Mouse (Mus musculus) forebrain, embryonic 14.5 days (tissue): ENCODE results near the gene Fgf15. TPM values are rescaled to one million over a fixed set of nuclear protein-coding genes. Genes with fewer than 3 reads are reported as not detected.

Experiments used
- ATAC-seq: fragments of 200-750 bp; cut with Nextera tagmentation; 2 replicates; pipeline ENCODE4 v1.8.0; 2017; ENCODE audit warnings: mild to moderate bottlenecking, moderate library complexity
- DNase-seq: peaks from one replicate; pipeline ENCODE4 v3.0.0-alpha.2; 2015; ENCODE audit warnings: low spot score
- H3K27ac ChIP-seq: fragments of 300-500 bp; sonication (generic); 2 replicates; pipeline ENCODE4 v1.5.1; 2014; ENCODE audit warnings: low read depth, mild to moderate bottlenecking, control low read depth, low read length, moderate library complexity
- H3K27me3 ChIP-seq: fragments of 300-500 bp; sonication (generic); replicated peaks from 2 replicates; pipeline ENCODE4 v1.6.1; 2014; ENCODE audit warnings: low read length, control low read depth, mixed read lengths; ENCODE audit not compliant: control insufficient read depth, insufficient read depth
- H3K36me3 ChIP-seq: fragments of 300-500 bp; sonication (generic); 2 replicates; pipeline ENCODE4 v1.6.1; 2014; ENCODE audit warnings: low read length, control low read depth; ENCODE audit not compliant: control insufficient read depth, insufficient read depth
- H3K4me1 ChIP-seq: fragments of 300-500 bp; sonication (generic); 2 replicates; pipeline ENCODE4 v1.6.1; 2014; ENCODE audit warnings: antibody characterized with exemption, low read length, control low read depth; ENCODE audit not compliant: control insufficient read depth, insufficient read depth
- H3K4me2 ChIP-seq: fragments of 300-500 bp; sonication (generic); 2 replicates; pipeline ENCODE4 v1.6.1; 2014; ENCODE audit warnings: mild to moderate bottlenecking, control low read depth, low read length
- H3K4me3 ChIP-seq: fragments of 300-500 bp; sonication (generic); 2 replicates; pipeline ENCODE4 v1.5.1; 2014; ENCODE audit warnings: low read depth, low read length, control low read depth
- H3K9ac ChIP-seq: fragments of 300-500 bp; sonication (generic); 2 replicates; pipeline ENCODE4 v1.6.1; 2014; ENCODE audit warnings: mild to moderate bottlenecking, low read length, control low read depth, moderate library complexity
- H3K9me3 ChIP-seq: fragments of 300-500 bp; sonication (generic); replicated peaks from 2 replicates; pipeline ENCODE4 v1.6.1; 2016; ENCODE audit warnings: low read length, control low read depth, mixed read lengths; ENCODE audit not compliant: control insufficient read depth
- WGBS: fragments of 180-500 bp; shearing (Covaris S2); extraction: QIAGEN DNeasy Blood & Tissue Kit; methylation state at CpG from one replicate; pipeline ENCODE4 v1.1.7; 2014; 5-methylcytosine and 5-hydroxymethylcytosine counted together
- polyA plus RNA-seq: library from polyadenylated mRNA; unstranded; fragments of >200 nt; fragmentation: Nextera tagmentation; extraction: Ambion mirVana; gene quantifications from 2 replicates; pipeline ENCODE4 v1.2.1, GENCODE M21; 2014

Gene Fgf15
- 28.1 and 36.3 TPM in 2 replicates for polyA plus RNA-seq

DNA sequence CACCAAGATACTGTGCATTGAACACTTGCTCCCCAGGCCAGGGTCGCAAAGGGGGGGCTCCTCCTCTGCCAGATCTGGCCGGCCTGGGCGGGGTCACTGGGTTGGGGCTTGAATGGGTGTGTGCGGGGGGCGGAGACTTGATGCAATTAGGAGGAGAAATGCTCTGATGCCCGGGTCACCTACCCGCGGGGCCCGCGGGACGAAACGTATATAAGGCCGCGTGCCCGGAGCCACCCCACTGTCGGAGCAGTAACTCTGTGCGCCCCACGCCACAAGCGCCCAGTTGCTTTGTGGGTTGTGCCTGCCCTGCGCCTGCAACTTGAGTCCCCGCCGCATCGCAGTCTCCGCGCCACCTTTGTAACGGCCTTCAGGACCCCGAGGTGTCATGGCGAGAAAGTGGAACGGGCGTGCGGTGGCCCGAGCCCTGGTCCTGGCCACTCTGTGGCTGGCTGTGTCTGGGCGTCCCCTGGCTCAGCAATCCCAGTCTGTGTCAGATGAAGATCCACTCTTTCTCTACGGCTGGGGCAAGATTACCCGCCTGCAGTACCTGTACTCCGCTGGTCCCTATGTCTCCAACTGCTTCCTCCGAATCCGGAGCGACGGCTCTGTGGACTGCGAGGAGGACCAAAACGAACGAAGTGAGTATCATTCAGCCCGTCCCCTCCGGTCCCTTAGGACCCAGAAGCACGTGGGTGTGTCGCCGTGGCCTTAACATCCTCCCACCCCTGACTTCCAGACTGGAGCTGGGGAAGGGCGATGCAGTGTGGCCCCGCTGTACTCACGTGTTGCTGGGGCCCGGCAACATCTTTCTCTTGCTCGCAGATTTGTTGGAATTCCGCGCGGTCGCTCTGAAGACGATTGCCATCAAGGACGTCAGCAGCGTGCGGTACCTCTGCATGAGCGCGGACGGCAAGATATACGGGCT is at the start of gene Fgf15:
TSS of gene Fgf15 (plus strand) at position 238 of the 925 bp plus-strand sequence.
- peak within 1 kb of the TSS; percentile 65; the same call in 1 of the 2 replicates for H3K27ac ChIP-seq
- no peaks in the 10 kb centered on the region for H3K9me3 ChIP-seq
- peak; percentile 15 for ATAC-seq
- peak within 1 kb of the TSS; percentile 92 for H3K4me2 ChIP-seq
- peak; percentile 56 for DNase-seq
- H3K9ac ChIP-seq: peak within 1 kb of the TSS; percentile 59
- H3K36me3 ChIP-seq: no peaks in the 10 kb centered on the region
- peaks cover 22% of the 10 kb centered on the region for H3K4me1 ChIP-seq
- under 1% methylated on average over 64 of the region's 65 CpGs for WGBS
- H3K4me3 ChIP-seq: peak within 1 kb of the TSS; percentile 41
- H3K27me3 ChIP-seq: peaks cover 12% of the 10 kb centered on the region; the same call in 1 of the 2 replicates

DNA sequence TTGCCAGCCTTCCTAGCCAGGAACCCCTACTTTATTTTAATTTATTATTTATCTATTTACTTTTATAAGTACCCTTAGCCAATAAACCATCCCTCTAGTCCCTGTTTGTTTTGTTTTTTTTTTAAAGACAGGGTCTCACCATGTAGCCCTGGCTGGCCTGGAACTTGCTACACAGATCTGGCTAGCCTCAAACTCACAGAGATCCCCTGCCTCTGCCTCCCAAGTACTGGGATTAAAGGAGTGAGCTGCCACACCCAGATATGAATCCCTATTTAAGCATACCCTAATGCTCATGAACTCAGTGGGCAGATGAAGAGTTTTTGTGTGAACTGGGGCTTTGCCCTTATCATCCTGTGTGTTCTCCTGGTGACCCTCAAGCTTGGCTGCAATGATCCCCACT is 49.3 kb upstream of the Fgf15 start, which contains the start of gene Fgf4:
TSS of gene Fgf4 (plus strand) at position 301 of the 400 bp plus-strand sequence.
- no peak for ATAC-seq
- no peak within 1 kb of the TSS for H3K9ac ChIP-seq
- DNase-seq: no peak
- H3K4me2 ChIP-seq: no peak within 1 kb of the TSS
- H3K9me3 ChIP-seq: no peaks in the 10 kb centered on the region
- H3K4me1 ChIP-seq: no peaks in the 10 kb centered on the region
- no peaks in the 10 kb centered on the region for H3K27me3 ChIP-seq
- no peak within 1 kb of the TSS for H3K4me3 ChIP-seq
- no peaks in the 10 kb centered on the region for H3K36me3 ChIP-seq
- H3K27ac ChIP-seq: no peak within 1 kb of the TSS

DNA sequence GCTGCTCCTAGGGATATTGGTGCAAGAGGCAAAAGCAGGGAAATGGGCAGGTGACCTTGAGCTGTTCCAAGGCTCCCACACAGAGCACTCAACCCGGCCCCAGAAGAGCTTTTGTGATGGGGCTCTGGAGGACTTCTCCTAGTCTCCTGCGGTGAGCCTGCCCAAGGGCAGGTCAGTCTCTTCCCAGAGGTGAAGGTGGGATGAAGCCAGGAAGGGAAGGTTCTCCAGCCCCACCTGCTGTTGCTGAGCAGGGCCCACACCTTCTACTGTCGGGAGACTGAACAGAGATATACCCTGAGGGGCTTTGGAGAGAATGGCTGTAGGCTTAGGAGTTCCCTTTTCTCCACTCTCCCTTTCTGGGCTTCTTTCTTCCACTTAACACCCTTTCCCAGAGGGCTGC is 45.0 kb upstream of the Fgf15 start:
- H3K4me3 ChIP-seq: no peak overlapping the region
- 48% methylated on average over 3 of the region's 3 CpGs for WGBS
- H3K27me3 ChIP-seq: no peaks in the 10 kb centered on the region
- no peaks in the 10 kb centered on the region for H3K9me3 ChIP-seq
- H3K9ac ChIP-seq: no peak overlapping the region
- H3K4me1 ChIP-seq: no peaks in the 10 kb centered on the region
- H3K36me3 ChIP-seq: no peaks in the 10 kb centered on the region
- H3K27ac ChIP-seq: no peak overlapping the region
- no peak for ATAC-seq
- no peak for DNase-seq
- no peak overlapping the region for H3K4me2 ChIP-seq

DNA sequence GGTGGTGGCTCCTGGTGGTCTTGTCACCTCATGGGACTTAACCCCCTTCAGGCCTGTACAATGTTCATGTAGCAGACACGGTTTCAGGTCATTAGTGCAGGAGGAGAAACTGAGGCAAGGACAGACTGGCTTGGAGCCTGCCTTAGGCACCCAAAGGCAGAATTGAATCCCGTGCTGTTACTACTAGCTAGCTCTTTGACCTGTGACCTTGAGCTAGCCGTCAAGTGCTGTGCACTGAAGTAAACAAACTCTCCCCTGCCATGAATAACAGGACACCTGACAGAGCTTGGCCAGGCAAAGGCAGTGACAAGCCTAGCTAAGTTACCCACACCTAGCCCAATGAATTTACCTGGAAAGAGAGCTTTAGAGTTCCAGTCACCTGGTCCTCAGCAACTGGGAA is 41.4 kb upstream of the Fgf15 start:
- peaks cover 12% of the 10 kb centered on the region for H3K27me3 ChIP-seq
- ATAC-seq (no peak), DNase-seq (no peak)
- no peaks in the 10 kb centered on the region for H3K36me3 ChIP-seq
- WGBS: 63% methylated on average over 3 of the region's 3 CpGs
- no peak overlapping the region for H3K9ac ChIP-seq
- H3K4me2 ChIP-seq: no peak overlapping the region
- no peak overlapping the region for H3K4me3 ChIP-seq
- no peaks in the 10 kb centered on the region for H3K9me3 ChIP-seq
- no peak overlapping the region for H3K27ac ChIP-seq
- no peaks in the 10 kb centered on the region for H3K4me1 ChIP-seq

DNA sequence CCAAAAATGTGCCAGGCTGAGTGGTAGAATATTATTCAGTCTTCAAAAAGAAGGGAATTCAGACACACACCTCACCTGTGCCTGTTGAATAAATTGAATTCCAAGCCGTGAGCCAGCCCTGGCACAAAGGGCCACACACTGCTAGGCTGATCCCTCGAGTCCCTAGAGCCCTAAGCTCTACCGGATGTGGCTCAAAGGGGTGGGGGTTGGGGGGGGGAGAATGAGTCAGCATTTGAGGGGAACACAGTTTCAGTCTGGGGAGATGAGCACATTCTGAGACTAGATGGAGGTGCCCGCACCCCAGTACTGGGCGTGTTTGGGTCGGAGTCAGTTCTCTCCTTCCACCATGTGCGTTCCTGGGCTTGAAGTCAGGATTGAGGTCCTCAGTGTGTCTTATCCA is 39.2 kb upstream of the Fgf15 start:
- Histone ChIP-seq H3K9ac (no peak overlapping the region), H3K9me3 (no peaks in the 10 kb centered on the region), H3K4me2 (no peak overlapping the region), H3K4me1 (peaks cover 6% of the 10 kb centered on the region; the same call in 1 of the 2 replicates), H3K27ac (no peak overlapping the region), H3K36me3 (no peaks in the 10 kb centered on the region), H3K27me3 (peaks cover 34% of the 10 kb centered on the region), H3K4me3 (no peak overlapping the region)
- no peak for ATAC-seq
- no peak for DNase-seq
- WGBS: 86% methylated on average over 7 of the region's 7 CpGs

DNA sequence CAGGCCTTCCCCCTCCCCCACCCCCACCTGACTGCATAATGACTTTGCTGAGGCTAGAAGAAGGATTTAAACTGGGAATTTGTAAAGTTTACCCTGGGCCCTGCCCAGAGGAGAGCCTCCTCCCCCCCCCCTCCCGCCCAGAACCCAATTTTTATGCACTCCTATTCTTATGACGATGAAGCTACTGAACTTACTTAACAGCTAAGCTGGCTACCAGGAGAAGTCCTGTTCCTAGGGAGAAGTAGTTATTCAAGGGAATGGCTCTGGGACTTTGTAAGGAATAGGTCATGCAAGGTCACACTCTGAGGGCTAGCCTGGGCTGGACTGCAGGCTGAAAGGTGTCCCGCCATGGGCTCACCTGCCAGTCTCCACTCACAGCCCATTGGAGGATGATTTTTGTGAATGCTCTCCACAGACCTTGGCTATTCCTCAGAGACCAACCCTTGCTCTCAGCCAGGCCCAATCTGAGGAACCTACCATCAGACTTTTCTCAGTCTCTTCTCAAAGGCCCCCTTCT is 38.4 kb upstream of the Fgf15 start:
- Histone ChIP-seq H3K27me3 (peaks cover 40% of the 10 kb centered on the region), H3K9ac (no peak overlapping the region), H3K36me3 (no peaks in the 10 kb centered on the region), H3K4me3 (no peak overlapping the region), H3K4me1 (peaks cover 6% of the 10 kb centered on the region; the same call in 1 of the 2 replicates), H3K27ac (no peak overlapping the region), H3K9me3 (no peaks in the 10 kb centered on the region), H3K4me2 (no peak overlapping the region)
- no peak for ATAC-seq
- WGBS: 72% methylated on average over 3 of the region's 3 CpGs
- no peak for DNase-seq

DNA sequence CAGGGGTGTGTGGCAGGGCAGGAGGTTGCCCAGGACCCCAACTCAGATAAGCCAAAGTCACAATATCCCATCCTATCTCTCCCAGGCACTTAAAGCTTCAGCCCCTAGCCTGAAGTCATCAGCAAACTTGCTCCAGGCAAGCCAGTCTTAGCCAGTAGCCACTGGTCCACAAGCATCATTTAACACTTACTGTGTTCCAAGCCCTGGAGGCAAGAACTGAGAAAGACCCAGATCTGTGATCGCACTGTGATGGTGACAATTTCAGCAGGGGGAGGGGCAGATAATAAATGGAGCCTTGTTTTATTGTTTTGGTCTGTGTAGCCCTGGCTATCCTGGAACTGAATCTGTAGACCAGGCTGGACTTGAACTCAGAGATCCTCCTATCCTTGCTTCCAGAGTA is 37.6 kb upstream of the Fgf15 start:
- Histone ChIP-seq H3K36me3 (no peaks in the 10 kb centered on the region), H3K27me3 (peaks cover 49% of the 10 kb centered on the region), H3K9me3 (no peaks in the 10 kb centered on the region), H3K4me1 (peaks cover 6% of the 10 kb centered on the region; the same call in 1 of the 2 replicates), H3K4me3 (no peak overlapping the region), H3K27ac (no peak overlapping the region), H3K4me2 (no peak overlapping the region), H3K9ac (no peak overlapping the region)
- DNase-seq: no peak
- 90% methylated on average over 1 of the region's 1 CpGs for WGBS
- no peak for ATAC-seq

DNA sequence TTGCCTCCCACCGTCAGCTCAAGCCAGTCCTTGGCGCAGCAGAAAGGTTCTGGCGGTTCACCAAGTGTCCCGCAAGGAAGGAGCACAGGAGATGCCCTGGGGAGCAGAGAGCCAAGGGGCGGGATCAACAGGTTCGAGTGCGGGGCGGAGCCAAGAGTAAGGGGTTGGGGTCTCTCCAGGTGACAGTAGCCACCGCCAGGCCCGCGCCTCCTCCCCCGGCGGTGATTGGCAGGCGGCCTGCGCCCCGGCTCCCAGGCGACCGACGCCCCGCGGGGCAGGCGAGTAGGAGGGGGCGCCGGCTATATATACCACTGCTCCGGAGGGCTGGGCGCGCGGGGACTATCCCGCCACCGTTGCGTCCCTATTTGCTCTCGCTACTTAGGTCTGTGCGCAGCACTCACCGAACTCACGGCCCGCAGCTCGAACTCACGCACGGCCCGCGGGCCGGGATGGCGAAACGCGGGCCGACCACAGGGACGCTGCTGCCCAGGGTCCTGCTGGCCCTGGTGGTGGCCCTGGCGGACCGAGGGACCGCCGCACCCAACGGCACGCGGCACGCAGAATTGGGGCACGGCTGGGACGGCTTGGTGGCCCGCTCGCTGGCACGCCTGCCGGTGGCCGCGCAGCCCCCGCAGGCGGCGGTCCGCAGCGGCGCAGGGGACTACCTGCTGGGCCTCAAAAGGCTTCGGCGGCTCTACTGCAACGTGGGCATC is 35.1 kb upstream of the Fgf15 start:
- Histone ChIP-seq H3K4me2 (peak overlapping the region; percentile 33), H3K27ac (no peak overlapping the region), H3K9ac (no peak overlapping the region), H3K36me3 (no peaks in the 10 kb centered on the region), H3K9me3 (no peaks in the 10 kb centered on the region), H3K4me3 (peak overlapping the region; percentile 17), H3K27me3 (peaks cover 66% of the 10 kb centered on the region), H3K4me1 (peaks cover 6% of the 10 kb centered on the region; the same call in 1 of the 2 replicates)
- DNase-seq: no peak
- no peak for ATAC-seq
- under 1% methylated on average over 67 of the region's 72 CpGs for WGBS
